Mouse (Mus musculus) hindbrain, embryonic 16.5 days (tissue): Measurements from ENCODE around the gene Tenm2. TPM values are rescaled to one million over a fixed set of nuclear protein-coding genes. Genes with fewer than 3 reads are reported as not detected.

Experiments
- ATAC-seq: fragments of 200-750 bp; cut with Nextera tagmentation; 2 replicates; pipeline ENCODE4 v1.8.0; 2017; ENCODE audit warnings: moderate TSS enrichment, moderate library complexity
- H3K27ac ChIP-seq: fragments of 300-500 bp; sonication (generic); 2 replicates; pipeline ENCODE4 v1.5.1; 2014; ENCODE audit warnings: low read depth, mild to moderate bottlenecking, control low read depth, low read length, moderate library complexity
- H3K27me3 ChIP-seq: fragments of 300-500 bp; sonication (generic); replicated peaks from 2 replicates; pipeline ENCODE4 v1.6.1; 2014; ENCODE audit warnings: low read length; ENCODE audit not compliant: control insufficient read depth, insufficient read depth
- H3K36me3 ChIP-seq: fragments of 300-500 bp; sonication (generic); 2 replicates; pipeline ENCODE4 v1.6.1; 2014; ENCODE audit warnings: mild to moderate bottlenecking, low read length, moderate library complexity, mixed read lengths; ENCODE audit not compliant: control insufficient read depth, insufficient read depth
- H3K4me1 ChIP-seq: fragments of 300-500 bp; sonication (generic); 2 replicates; pipeline ENCODE4 v1.6.1; 2014; ENCODE audit warnings: low read depth, low read length; ENCODE audit not compliant: control insufficient read depth, insufficient read depth
- H3K4me2 ChIP-seq: fragments of 300-500 bp; sonication (generic); 2 replicates; pipeline ENCODE4 v1.6.1; 2014; ENCODE audit warnings: mild to moderate bottlenecking, low read length, control low read depth, moderate library complexity
- H3K4me3 ChIP-seq: fragments of 300-500 bp; sonication (generic); 2 replicates; pipeline ENCODE4 v1.5.1; 2014; ENCODE audit warnings: mild to moderate bottlenecking, low read length, control low read depth, moderate library complexity
- H3K9ac ChIP-seq: fragments of 300-500 bp; sonication (generic); 2 replicates; pipeline ENCODE4 v1.6.1; 2014; ENCODE audit warnings: low read depth, mild to moderate bottlenecking, control low read depth, low read length, moderate library complexity
- H3K9me3 ChIP-seq: fragments of 300-500 bp; sonication (generic); 2 replicates; pipeline ENCODE4 v1.6.1; 2014; ENCODE audit warnings: mild to moderate bottlenecking, low read length, moderate library complexity; ENCODE audit not compliant: control insufficient read depth
- WGBS: fragments of 180-500 bp; shearing (Covaris S2); extraction: QIAGEN DNeasy Blood & Tissue Kit; methylation state at CpG from one replicate; pipeline ENCODE4 v1.1.7; 2014; 5-methylcytosine and 5-hydroxymethylcytosine counted together
- polyA plus RNA-seq: library from polyadenylated mRNA; unstranded; fragments of >200 nt; fragmentation: Nextera tagmentation; extraction: Ambion mirVana; gene quantifications from 2 replicates; pipeline ENCODE4 v1.2.1, GENCODE M21; 2015

The Tenm2 gene
- polyA plus RNA-seq, 1 experiment from 2014 or later, result 33.2 TPM

GRCm38 (mm10) chr11:35976482-35976881 is 1259.3 kb downstream of the Tenm2 start:
- Histone ChIP-seq H3K9me3 (no peaks in the 10 kb centered on the region), H3K4me2 (no peak overlapping the region), H3K9ac (no peak overlapping the region), H3K4me3 (no peak overlapping the region), H3K27ac (peak overlapping the region; percentile 37), H3K27me3 (no peaks in the 10 kb centered on the region), H3K4me1 (peaks cover 30% of the 10 kb centered on the region), H3K36me3 (no peaks in the 10 kb centered on the region)
- peak; percentile 81 for ATAC-seq
- WGBS, result 17% methylated on average over 6 of the region's 6 CpGs

DNA sequence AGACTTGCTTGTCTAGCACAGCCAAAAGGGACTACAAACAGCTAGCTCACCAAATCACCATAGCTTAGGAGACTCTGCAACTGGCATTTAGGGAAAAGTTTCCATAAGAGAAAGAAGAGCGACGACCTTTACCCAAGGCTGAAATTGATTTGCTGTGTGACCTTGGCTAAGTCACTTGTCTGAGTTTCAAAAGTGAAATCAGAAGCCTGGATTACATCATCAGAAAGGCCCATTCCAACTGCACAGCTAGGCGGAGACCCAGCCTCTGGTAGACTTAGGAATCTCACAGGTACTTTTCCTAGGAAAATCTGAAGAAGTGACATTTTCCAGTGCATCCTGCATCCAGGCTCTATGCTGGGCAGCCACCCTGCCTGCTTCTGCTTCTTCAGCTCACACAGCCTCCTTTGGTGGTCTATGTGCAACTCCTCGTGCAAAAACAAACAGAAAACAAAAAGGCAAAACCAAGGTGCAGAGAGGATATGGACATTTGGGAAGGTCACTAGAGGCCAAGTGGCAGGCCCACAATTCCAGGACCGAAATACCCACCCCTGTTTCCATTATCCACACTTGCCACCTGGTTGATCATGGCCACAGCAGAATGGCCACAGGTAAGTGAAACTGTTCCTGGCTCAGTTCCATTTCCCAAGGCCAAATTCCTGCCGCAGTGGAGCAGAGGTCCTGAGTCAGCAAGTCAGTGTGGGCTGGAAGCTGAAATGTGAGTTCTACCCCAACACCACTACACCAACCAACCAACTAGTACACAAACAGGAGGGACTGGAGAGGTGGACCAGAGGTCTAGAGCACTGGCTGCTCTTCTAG is 1260.9 kb downstream of the Tenm2 start:
- 81% methylated on average over 6 of the region's 6 CpGs for WGBS

GRCm38 (mm10) chr11:35973135-35973534 is 1262.6 kb downstream of the Tenm2 start:
- ATAC-seq, result no peak
- no peak overlapping the region for H3K4me3 ChIP-seq
- H3K9ac ChIP-seq, result no peak overlapping the region
- H3K4me1 ChIP-seq, result peaks cover 15% of the 10 kb centered on the region
- H3K4me2 ChIP-seq, result no peak overlapping the region; the same call in 1 of the 2 replicates
- WGBS, result 40% methylated on average over 7 of the region's 7 CpGs
- no peak overlapping the region for H3K27ac ChIP-seq
- H3K36me3 ChIP-seq, result no peaks in the 10 kb centered on the region
- H3K27me3 ChIP-seq, result no peaks in the 10 kb centered on the region
- H3K9me3 ChIP-seq, result no peaks in the 10 kb centered on the region

More for the DNA sequence above, 1260.9 kb downstream of the Tenm2 start:
- H3K27ac ChIP-seq, result no peak overlapping the region
- no peak overlapping the region for H3K4me2 ChIP-seq
- no peaks in the 10 kb centered on the region for H3K27me3 ChIP-seq
- peaks cover 27% of the 10 kb centered on the region for H3K4me1 ChIP-seq
- no peaks in the 10 kb centered on the region for H3K36me3 ChIP-seq
- no peak overlapping the region for H3K4me3 ChIP-seq
- no peaks in the 10 kb centered on the region for H3K9me3 ChIP-seq
- H3K9ac ChIP-seq, result no peak overlapping the region
- no peak for ATAC-seq

DNA sequence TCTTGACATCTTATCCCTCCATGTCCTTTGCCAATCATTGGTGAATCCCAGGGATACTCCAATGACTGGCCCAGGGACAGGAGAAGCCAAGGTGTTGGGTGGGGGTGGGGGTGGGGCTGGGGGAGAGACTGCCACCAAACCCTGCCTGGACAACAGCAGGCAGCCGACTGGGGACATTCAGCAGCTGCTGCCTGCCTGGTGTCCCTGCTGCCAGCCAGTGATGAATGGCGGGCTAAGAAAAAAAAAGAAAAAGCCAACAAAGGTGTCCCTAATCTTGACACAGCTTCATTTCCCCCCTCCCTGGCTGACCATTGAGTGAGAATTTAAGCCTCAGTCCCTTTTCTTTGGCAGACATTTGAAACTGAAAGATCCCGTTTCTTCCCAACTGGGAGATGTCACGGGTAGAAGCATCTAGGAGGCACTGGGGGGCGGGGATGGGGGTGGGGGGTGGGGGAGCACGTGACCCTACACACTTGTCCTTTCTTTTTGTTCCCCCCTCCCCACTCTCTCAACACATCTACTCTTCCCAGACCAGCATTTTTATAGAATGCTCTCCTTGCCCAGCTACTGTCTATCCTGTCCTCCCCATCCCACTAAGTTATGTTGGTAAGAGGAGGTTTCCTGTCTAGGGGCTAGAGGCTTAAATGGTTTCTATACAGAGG is 1263.4 kb downstream of the Tenm2 start:
- WGBS, result 5% methylated on average over 6 of the region's 6 CpGs
- peaks cover 12% of the 10 kb centered on the region for H3K4me1 ChIP-seq
- H3K27me3 ChIP-seq, result no peaks in the 10 kb centered on the region
- no peaks in the 10 kb centered on the region for H3K9me3 ChIP-seq
- no peak overlapping the region for H3K9ac ChIP-seq
- no peak overlapping the region for H3K4me2 ChIP-seq
- H3K27ac ChIP-seq, result no peak overlapping the region
- ATAC-seq, result no peak
- no peak overlapping the region for H3K4me3 ChIP-seq
- no peaks in the 10 kb centered on the region for H3K36me3 ChIP-seq

DNA sequence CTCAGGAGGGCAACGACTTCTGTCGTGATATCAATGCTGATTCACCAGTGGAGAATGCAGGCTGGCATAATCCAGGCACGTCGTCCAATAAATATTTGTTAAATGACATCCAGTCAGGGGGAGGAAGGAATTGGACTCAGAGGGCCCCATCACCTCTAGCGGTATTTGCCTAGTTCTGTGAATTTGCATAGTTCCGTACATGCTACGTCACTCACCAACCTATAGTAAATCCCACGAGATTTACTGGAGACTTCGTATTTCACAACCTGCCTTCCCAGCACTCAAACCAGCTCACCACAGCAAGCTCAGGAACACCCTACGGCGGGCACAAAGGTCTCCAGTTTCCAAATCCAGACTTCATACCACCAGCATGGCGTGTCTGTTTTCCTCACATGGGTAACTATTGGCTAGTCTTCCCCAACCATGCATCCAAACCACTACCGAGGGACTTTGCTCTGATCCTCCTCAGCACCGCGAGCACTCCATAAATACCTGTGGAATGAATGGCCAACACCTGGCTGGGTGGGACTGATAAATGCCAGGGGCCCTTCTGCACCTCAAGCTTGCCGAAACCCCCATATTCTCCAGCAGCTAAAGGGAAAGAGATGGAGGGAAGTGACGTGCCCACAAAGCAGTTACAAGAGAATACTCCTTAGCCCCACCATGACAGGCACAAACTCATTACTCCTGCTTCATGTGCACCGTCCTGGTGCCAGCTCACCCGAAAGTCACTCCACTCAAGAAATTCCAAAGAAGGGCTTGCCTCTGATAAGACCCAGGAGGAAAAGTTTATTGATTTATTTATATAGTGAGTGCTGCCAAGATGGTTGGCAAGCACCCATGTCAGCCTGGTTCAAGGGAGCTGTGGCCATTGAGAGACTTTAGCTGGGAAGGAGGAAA is 1264.7 kb downstream of the Tenm2 start:
- H3K9ac ChIP-seq, result no peak overlapping the region
- no peaks in the 10 kb centered on the region for H3K9me3 ChIP-seq
- H3K36me3 ChIP-seq, result no peaks in the 10 kb centered on the region
- no peaks in the 10 kb centered on the region for H3K27me3 ChIP-seq
- no peak overlapping the region for H3K27ac ChIP-seq
- 89% methylated on average over 19 of the region's 19 CpGs for WGBS
- H3K4me2 ChIP-seq, result no peak overlapping the region
- H3K4me1 ChIP-seq, result peaks cover 10% of the 10 kb centered on the region
- H3K4me3 ChIP-seq, result no peak overlapping the region
- ATAC-seq, result no peak

DNA sequence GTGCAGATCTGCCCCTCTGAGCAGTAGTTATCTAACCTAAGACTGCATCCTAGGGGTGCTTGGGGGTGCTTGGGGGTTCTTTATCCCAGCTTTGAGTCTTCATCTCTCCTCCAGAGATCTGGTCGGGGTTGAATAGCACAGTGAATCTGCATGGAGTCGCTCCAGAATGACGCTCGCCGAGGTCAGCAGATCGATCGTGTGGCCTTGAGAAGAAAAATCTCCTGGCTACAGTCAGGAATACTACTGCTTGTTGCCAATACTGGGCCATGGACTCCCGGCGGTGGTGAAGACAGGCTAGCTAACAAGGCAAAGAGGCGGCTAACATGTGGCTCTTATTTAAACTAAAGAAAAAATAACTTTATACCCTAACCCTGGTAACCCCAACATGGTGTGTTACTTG is 1267.5 kb downstream of the Tenm2 start:
- Histone ChIP-seq H3K36me3 (no peaks in the 10 kb centered on the region), H3K4me2 (no peak overlapping the region), H3K9me3 (no peaks in the 10 kb centered on the region), H3K4me3 (no peak overlapping the region), H3K27ac (no peak overlapping the region), H3K9ac (no peak overlapping the region), H3K4me1 (peaks cover 10% of the 10 kb centered on the region; the same call in 1 of the 2 replicates), H3K27me3 (no peaks in the 10 kb centered on the region)
- ATAC-seq, result no peak
- whole genome bisulfite sequencing, result 95% methylated on average over 10 of the region's 10 CpGs

DNA sequence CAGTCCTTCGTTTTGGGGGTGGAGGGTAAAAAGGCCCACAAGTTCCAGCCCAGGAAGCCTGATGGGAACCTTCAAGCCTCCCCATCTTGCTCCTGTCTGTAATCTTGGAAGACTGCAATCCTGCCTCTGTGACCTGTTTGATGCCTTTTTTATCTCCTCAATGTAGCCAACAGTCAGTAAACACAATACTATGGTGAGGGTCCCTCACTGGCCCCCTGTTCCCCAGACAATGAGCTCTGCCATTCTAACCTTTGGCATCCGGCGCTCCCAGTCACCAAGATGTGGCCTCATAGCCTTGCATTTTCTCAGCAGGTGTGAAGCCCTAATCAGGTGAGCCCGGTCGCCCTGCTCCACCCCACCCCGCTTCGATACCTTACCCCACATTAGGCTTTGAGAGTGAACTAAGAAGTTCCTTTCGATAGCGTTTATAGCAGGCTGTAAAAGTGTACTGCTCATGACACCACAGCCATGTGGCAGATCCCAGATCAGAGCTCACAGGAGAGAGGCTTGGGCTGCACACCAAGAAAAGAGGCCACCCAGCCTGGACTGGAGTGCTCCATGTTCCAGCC is 1271.7 kb downstream of the Tenm2 start:
- no peak for ATAC-seq
- H3K4me1 ChIP-seq, result 0 out of 2 replicates have a peak, but pooled peaks cover 2% of the 10 kb centered on the region
- WGBS, result 86% methylated on average over 9 of the region's 9 CpGs
- H3K9ac ChIP-seq, result no peak overlapping the region
- no peak overlapping the region for H3K4me3 ChIP-seq
- no peak overlapping the region for H3K4me2 ChIP-seq
- no peak overlapping the region for H3K27ac ChIP-seq
- H3K36me3 ChIP-seq, result no peaks in the 10 kb centered on the region
- no peaks in the 10 kb centered on the region for H3K9me3 ChIP-seq
- H3K27me3 ChIP-seq, result no peaks in the 10 kb centered on the region

GRCm38 (mm10) chr11:35963554-35963953 is 1272.2 kb downstream of the Tenm2 start:
- Histone ChIP-seq H3K9me3 (no peaks in the 10 kb centered on the region), H3K4me3 (no peak overlapping the region)
- 72% methylated on average over 2 of the region's 2 CpGs for WGBS

More at GRCm38 (mm10) chr11:35963554-35963953, 1272.2 kb downstream of the Tenm2 start:
- Histone ChIP-seq H3K27ac (no peak overlapping the region), H3K9ac (no peak overlapping the region), H3K4me1 (0 out of 2 replicates have a peak, but pooled peaks cover 2% of the 10 kb centered on the region), H3K36me3 (no peaks in the 10 kb centered on the region), H3K4me2 (no peak overlapping the region), H3K27me3 (no peaks in the 10 kb centered on the region)
- no peak for ATAC-seq
